Mouse (Mus musculus): Measurements from ENCODE around the gene Slc43a2.

GRCm38 (mm10) chr11:75598004-75598403 lies 66.5 kb downstream of the Slc43a2 start:
- TF ChIP-seq POLR2A (IDR thresholded peaks at IDR 0.05; ENCODE audit: insufficient read length, low read depth), result no peak
- TF ChIP-seq USF1 (IDR thresholded peaks at IDR 0.05; ENCODE audit: low read depth), result no peak
- TF ChIP-seq POLR2AphosphoS2 (IDR thresholded peaks at IDR 0.05; ENCODE audit: insufficient read length, low read depth), result no peak
